Mouse (Mus musculus): ENCODE measurements around the gene Gm4969. TPM values are rescaled to one million over a fixed set of nuclear protein-coding genes. Genes with fewer than 3 reads are reported as not detected.

The Gm4969 gene
- polyA plus RNA-seq, 1 experiment from 2014 or later = 9.9 TPM

GRCm38 (mm10) chr7:19065896-19066295, 52.3 kb downstream of the Gm4969 start:
- 49% methylated on average over 13 of the region's 13 CpGs for WGBS
- Histone ChIP-seq H3K36me3 (ENCODE audit: control insufficient read depth, insufficient read depth, low read length) (no peaks in the 10 kb centered on the region), H3K9ac (replicated peaks; ENCODE audit: low read depth, low read length) (no peak overlapping the region), H3K4me3 (ENCODE audit: low read depth, low read length) (no peak overlapping the region), H3K27ac (ENCODE audit: low read depth, low read length) (no peak overlapping the region), H3K9me3 (ENCODE audit: control insufficient read depth, low read length) (no peaks in the 10 kb centered on the region), H3K27me3 (ENCODE audit: control insufficient read depth, insufficient read depth, low read length) (peaks cover 10% of the 10 kb centered on the region), H3K4me2 (ENCODE audit: low read depth, low read length) (0 out of 2 replicates have a peak overlapping the region, but pooled peaks have one; percentile 16), H3K4me1 (ENCODE audit: control insufficient read depth, insufficient read depth, low read length) (no peaks in the 10 kb centered on the region)
- no peak for ATAC-seq (ENCODE audit: low read depth)

GRCm38 (mm10) chr7:19057405-19057804, 60.8 kb downstream of the Gm4969 start:
- Histone ChIP-seq H3K36me3 (ENCODE audit: control insufficient read depth, insufficient read depth, low read length) (no peaks in the 10 kb centered on the region), H3K4me2 (ENCODE audit: low read depth, low read length) (no peak overlapping the region), H3K9ac (replicated peaks; ENCODE audit: low read depth, low read length) (no peak overlapping the region), H3K4me1 (ENCODE audit: control insufficient read depth, insufficient read depth, low read length) (no peaks in the 10 kb centered on the region), H3K9me3 (ENCODE audit: control insufficient read depth, low read length) (no peaks in the 10 kb centered on the region), H3K27me3 (ENCODE audit: control insufficient read depth, insufficient read depth, low read length) (no peaks in the 10 kb centered on the region), H3K4me3 (ENCODE audit: low read depth, low read length) (no peak overlapping the region), H3K27ac (ENCODE audit: low read depth, low read length) (no peak overlapping the region)
- WGBS = 88% methylated on average over 10 of the region's 10 CpGs
- ATAC-seq (ENCODE audit: low read depth) = no peak

- H3K4me3 ChIP-seq (ENCODE audit: low read depth, low read length) = no peak overlapping the region
- H3K36me3 ChIP-seq (ENCODE audit: control insufficient read depth, insufficient read depth, low read length) = peaks cover 7% of the 10 kb centered on the region
- ATAC-seq (ENCODE audit: low read depth) = no peak
- no peak overlapping the region for H3K27ac ChIP-seq (ENCODE audit: low read depth, low read length)
- H3K4me2 ChIP-seq (ENCODE audit: low read depth, low read length) = no peak overlapping the region
- WGBS = 92% methylated on average over 8 of the region's 8 CpGs
- H3K9me3 ChIP-seq (ENCODE audit: control insufficient read depth, low read length) = no peaks in the 10 kb centered on the region
- H3K4me1 ChIP-seq (ENCODE audit: control insufficient read depth, insufficient read depth, low read length) = no peaks in the 10 kb centered on the region
- H3K9ac ChIP-seq (replicated peaks; ENCODE audit: low read depth, low read length) = no peak overlapping the region
- no peaks in the 10 kb centered on the region for H3K27me3 ChIP-seq (ENCODE audit: control insufficient read depth, insufficient read depth, low read length)
Measured at GRCm38 (mm10) chr7:19055108-19055507, 63.1 kb downstream of the Gm4969 start.

- ATAC-seq (ENCODE audit: low read depth) = peak; percentile 36
- WGBS = 64% methylated on average over 9 of the region's 9 CpGs
- H3K9ac ChIP-seq (replicated peaks; ENCODE audit: low read depth, low read length) = peak overlapping the region; percentile 8; the same call in 1 of the 2 replicates
- no peaks in the 10 kb centered on the region for H3K9me3 ChIP-seq (ENCODE audit: control insufficient read depth, low read length)
- H3K4me3 ChIP-seq (ENCODE audit: low read depth, low read length) = peak overlapping the region; percentile 5; the same call in 1 of the 2 replicates
- H3K36me3 ChIP-seq (ENCODE audit: control insufficient read depth, insufficient read depth, low read length) = peaks cover 11% of the 10 kb centered on the region
- peak overlapping the region; percentile 38 for H3K4me2 ChIP-seq (ENCODE audit: low read depth, low read length)
- H3K4me1 ChIP-seq (ENCODE audit: control insufficient read depth, insufficient read depth, low read length) = no peaks in the 10 kb centered on the region
- no peak overlapping the region for H3K27ac ChIP-seq (ENCODE audit: low read depth, low read length)
- H3K27me3 ChIP-seq (ENCODE audit: control insufficient read depth, insufficient read depth, low read length) = no peaks in the 10 kb centered on the region
Measured at GRCm38 (mm10) chr7:19054777-19055076, 63.4 kb downstream of the Gm4969 start.

- peak; percentile 70 for ATAC-seq (ENCODE audit: low read depth)
- Histone ChIP-seq H3K9me3 (ENCODE audit: control insufficient read depth, low read length) (no peaks in the 10 kb centered on the region), H3K27me3 (ENCODE audit: control insufficient read depth, insufficient read depth, low read length) (no peaks in the 10 kb centered on the region), H3K36me3 (ENCODE audit: control insufficient read depth, insufficient read depth, low read length) (peaks cover 14% of the 10 kb centered on the region), H3K4me3 (ENCODE audit: low read depth, low read length) (peak within 1 kb of the TSS; percentile 5; the same call in 1 of the 2 replicates), H3K27ac (ENCODE audit: low read depth, low read length) (no peak within 1 kb of the TSS), H3K4me2 (ENCODE audit: low read depth, low read length) (peak within 1 kb of the TSS; percentile 38), H3K9ac (replicated peaks; ENCODE audit: low read depth, low read length) (peak within 1 kb of the TSS; percentile 8; the same call in 1 of the 2 replicates), H3K4me1 (ENCODE audit: control insufficient read depth, insufficient read depth, low read length) (no peaks in the 10 kb centered on the region)
- 28% methylated on average over 33 of the region's 33 CpGs for WGBS
Measured at GRCm38 (mm10) chr7:19054047-19054776, 64.0 kb downstream of the Gm4969 start, which contains the start of gene Rsph6a. Gene Rsph6a (plus strand): TSS chr7:19054690.

GRCm38 (mm10) chr7:19053136-19053532, 65.0 kb downstream of the Gm4969 start:
- ATAC-seq (ENCODE audit: low read depth) = no peak
- H3K27ac ChIP-seq (ENCODE audit: low read depth, low read length) = no peak overlapping the region
- no peak overlapping the region for H3K9ac ChIP-seq (replicated peaks; ENCODE audit: low read depth, low read length)
- 94% methylated on average over 7 of the region's 7 CpGs for WGBS
- H3K27me3 ChIP-seq (ENCODE audit: control insufficient read depth, insufficient read depth, low read length) = no peaks in the 10 kb centered on the region
- no peaks in the 10 kb centered on the region for H3K9me3 ChIP-seq (ENCODE audit: control insufficient read depth, low read length)
- H3K4me1 ChIP-seq (ENCODE audit: control insufficient read depth, insufficient read depth, low read length) = no peaks in the 10 kb centered on the region
- no peak overlapping the region for H3K4me3 ChIP-seq (ENCODE audit: low read depth, low read length)
- H3K4me2 ChIP-seq (ENCODE audit: low read depth, low read length) = no peak overlapping the region
- peaks cover 20% of the 10 kb centered on the region for H3K36me3 ChIP-seq (ENCODE audit: control insufficient read depth, insufficient read depth, low read length)

GRCm38 (mm10) chr7:19052345-19053135, 65.6 kb downstream of the Gm4969 start:
- H3K27ac ChIP-seq (ENCODE audit: low read depth, low read length) = no peak overlapping the region

GRCm38 (mm10) chr7:19051161-19051560, 67.0 kb downstream of the Gm4969 start:
- no peaks in the 10 kb centered on the region for H3K9me3 ChIP-seq (ENCODE audit: control insufficient read depth, low read length)
- peaks cover 35% of the 10 kb centered on the region for H3K36me3 ChIP-seq (ENCODE audit: control insufficient read depth, insufficient read depth, low read length)
- H3K4me3 ChIP-seq (ENCODE audit: low read depth, low read length) = no peak overlapping the region
- no peak overlapping the region for H3K9ac ChIP-seq (replicated peaks; ENCODE audit: low read depth, low read length)
- no peak for ATAC-seq (ENCODE audit: low read depth)
- 78% methylated on average over 4 of the region's 4 CpGs for WGBS
- no peaks in the 10 kb centered on the region for H3K27me3 ChIP-seq (ENCODE audit: control insufficient read depth, insufficient read depth, low read length)
- no peaks in the 10 kb centered on the region for H3K4me1 ChIP-seq (ENCODE audit: control insufficient read depth, insufficient read depth, low read length)
- H3K4me2 ChIP-seq (ENCODE audit: low read depth, low read length) = no peak overlapping the region
- no peak overlapping the region for H3K27ac ChIP-seq (ENCODE audit: low read depth, low read length)

More at GRCm38 (mm10) chr7:19052345-19053135, 65.6 kb downstream of the Gm4969 start:
- no peak for ATAC-seq (ENCODE audit: low read depth)
- peaks cover 21% of the 10 kb centered on the region for H3K36me3 ChIP-seq (ENCODE audit: control insufficient read depth, insufficient read depth, low read length)
- WGBS = 91% methylated on average over 15 of the region's 15 CpGs
- H3K9me3 ChIP-seq (ENCODE audit: control insufficient read depth, low read length) = no peaks in the 10 kb centered on the region
- H3K4me1 ChIP-seq (ENCODE audit: control insufficient read depth, insufficient read depth, low read length) = no peaks in the 10 kb centered on the region
- H3K27me3 ChIP-seq (ENCODE audit: control insufficient read depth, insufficient read depth, low read length) = no peaks in the 10 kb centered on the region
- no peak overlapping the region for H3K9ac ChIP-seq (replicated peaks; ENCODE audit: low read depth, low read length)
- H3K4me2 ChIP-seq (ENCODE audit: low read depth, low read length) = no peak overlapping the region
- no peak overlapping the region for H3K4me3 ChIP-seq (ENCODE audit: low read depth, low read length)

- no peak overlapping the region for H3K4me2 ChIP-seq (ENCODE audit: low read depth, low read length)
- H3K27me3 ChIP-seq (ENCODE audit: control insufficient read depth, insufficient read depth, low read length) = no peaks in the 10 kb centered on the region
- WGBS = 94% methylated on average over 8 of the region's 8 CpGs
- ATAC-seq (ENCODE audit: low read depth) = no peak
- H3K36me3 ChIP-seq (ENCODE audit: control insufficient read depth, insufficient read depth, low read length) = peaks cover 44% of the 10 kb centered on the region
- H3K27ac ChIP-seq (ENCODE audit: low read depth, low read length) = no peak overlapping the region
- no peaks in the 10 kb centered on the region for H3K4me1 ChIP-seq (ENCODE audit: control insufficient read depth, insufficient read depth, low read length)
- no peak overlapping the region for H3K9ac ChIP-seq (replicated peaks; ENCODE audit: low read depth, low read length)
- no peaks in the 10 kb centered on the region for H3K9me3 ChIP-seq (ENCODE audit: control insufficient read depth, low read length)
- no peak overlapping the region for H3K4me3 ChIP-seq (ENCODE audit: low read depth, low read length)
Measured at GRCm38 (mm10) chr7:19050172-19050571, 68.0 kb downstream of the Gm4969 start.

Measured in neural tube, embryonic 14.5 days (tissue).